Mouse (Mus musculus) spleen, postnatal 4 days (tissue): ENCODE results near the gene Cfap43.

Experiments used
- DNase-seq, 2 experiments: peaks; one replicate each; pipeline ENCODE4 v3.0.0; 2022; ENCODE audit warnings: low spot score in 2 of 2

Gene Cfap43

DNA sequence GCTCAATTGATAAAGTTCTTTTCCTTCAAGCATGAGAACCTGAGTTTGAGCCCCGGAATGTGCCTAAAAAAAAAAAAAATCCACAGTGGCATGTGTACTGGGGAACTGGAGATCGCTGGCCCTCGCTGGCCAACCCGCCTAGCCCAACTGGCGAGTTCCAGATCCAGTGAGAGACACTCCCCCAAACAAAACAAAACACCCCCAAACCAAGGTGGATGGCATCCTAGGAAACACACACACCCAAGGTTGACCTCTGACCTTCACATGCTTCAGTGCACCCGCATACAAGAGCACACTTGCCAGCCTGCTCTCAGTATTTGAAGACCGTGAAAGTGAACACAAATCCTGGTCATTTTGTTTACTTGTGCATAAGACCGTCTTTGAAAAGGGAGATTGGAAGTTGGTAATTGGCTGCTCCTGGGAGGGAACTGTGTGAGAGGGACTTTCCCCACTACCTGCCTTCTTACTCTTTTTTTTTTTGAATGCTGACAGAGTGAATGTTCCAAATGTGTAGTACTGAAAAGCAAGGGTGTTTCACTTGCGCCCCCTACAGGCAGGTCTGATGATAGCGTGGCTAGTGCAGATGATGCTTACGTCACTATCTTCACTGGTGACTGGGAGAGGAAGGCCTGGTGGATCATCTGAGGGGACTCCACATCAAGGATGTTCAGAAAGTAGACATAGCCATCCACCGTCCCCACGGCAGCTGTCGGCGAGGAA, 123.9 kb downstream of the Cfap43 start:
- DNase-seq = peak; percentile 55 to 86

DNA sequence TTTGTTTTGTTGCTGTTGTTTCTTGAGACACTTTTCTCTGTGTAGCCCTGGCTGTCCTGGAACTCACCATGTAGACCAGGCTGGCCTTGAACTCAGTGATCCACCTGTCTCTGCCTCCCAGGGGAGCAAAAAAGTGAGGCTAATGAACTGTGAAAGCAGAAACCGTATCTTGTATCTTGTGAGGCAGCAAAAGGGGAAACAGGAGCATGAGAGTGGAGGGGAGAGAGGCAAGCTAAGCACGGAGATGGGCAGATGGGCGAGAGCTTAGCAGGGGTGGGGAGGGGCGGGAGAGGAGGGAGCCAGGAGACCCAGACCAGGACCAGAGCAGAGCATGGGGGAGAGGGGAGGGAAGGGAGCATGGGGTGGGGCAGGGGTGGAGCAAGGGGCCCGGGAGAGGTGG, 124.8 kb downstream of the Cfap43 start:
- no peak for DNase-seq

DNA sequence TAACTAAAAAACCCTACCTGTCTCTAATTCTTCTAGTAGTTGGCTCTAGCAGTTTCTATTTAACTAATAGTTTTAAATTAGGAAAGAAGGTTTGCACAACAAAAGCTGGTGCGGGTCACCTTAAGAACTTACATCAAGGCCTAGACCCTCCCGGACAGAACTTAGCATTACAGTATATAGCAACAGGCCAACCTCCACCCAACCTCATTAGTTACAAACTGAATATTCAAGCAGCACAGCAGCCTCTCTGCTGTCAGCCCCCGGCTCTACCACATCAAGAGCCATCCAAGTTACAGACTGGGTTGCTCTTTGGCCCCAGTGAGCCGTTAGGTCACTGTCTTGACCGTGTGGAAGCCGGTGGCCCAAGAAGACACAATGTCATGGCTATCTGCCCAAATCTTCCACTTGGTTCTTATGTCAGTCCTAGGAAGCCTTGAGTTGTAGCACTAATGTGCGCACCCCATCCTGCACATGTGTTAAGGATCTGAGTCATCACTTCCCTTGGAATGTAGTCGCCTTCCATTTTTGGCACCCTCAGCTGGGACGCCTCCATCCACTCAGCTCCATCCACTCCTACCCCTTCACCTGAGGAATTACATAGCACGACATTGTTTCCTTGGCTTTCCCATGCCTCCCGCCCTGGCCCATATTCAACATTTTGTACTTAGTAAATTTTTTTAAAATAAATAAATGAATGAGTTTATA, 128.6 kb downstream of the Cfap43 start:
- no peak for DNase-seq

DNA sequence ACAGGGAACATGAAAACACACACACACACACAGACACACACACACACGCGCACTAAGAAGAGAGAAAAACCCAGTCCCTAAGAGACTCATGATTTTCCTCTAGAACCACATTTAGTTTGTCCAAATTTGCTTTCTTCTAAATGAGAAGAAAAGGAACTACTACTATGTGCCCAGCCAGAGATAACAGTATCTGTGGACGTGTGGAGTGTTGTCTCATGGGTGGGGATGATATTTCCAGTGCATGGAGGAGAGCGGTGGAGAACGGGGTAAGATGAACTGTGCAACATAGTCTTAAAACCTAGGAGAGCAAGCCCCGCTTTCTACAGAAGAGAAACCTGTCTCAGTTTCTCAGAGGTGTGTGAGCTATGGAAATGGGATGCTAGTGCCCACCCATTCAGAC, 135.2 kb downstream of the Cfap43 start:
- no peak for DNase-seq

DNA sequence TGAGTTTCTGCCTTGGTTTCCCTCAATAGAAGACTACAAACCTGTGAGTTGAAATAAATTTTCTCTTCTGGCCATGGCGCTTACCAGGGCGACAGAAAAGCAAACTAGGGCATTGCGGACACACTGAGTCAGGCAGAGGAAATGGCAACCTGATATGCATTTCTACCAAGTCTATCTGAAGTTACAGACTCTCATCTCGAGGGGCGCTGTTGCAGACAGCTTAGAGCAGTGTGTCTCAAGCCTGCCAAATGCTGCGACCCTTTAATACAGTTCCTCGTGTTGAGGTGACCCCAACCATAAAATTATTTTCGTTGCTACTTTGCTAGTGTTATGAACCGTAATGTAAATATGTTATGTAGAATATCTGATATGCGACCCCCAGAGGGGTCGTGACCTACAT, 138.1 kb downstream of the Cfap43 start:
- no peak for DNase-seq

DNA sequence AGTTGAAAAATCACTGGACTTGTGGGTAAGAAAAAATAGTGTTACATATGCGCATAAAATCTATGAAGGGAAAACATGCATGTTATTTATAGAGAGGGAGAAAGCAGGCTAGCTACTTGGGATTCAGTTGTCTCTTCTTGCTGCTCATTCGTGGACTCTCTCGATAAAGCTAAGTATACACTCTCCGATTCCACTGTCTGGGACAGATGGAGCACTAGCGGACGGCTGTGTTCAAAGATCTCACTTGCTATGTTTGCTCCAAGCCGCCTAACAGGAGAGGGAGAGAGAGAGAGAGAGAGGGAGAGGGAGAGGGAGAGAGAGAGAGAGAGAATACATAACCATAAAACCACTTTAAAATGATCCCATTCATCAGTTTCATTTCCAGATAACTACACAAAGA, 138.9 kb downstream of the Cfap43 start:
- DNase-seq = no peak

DNA sequence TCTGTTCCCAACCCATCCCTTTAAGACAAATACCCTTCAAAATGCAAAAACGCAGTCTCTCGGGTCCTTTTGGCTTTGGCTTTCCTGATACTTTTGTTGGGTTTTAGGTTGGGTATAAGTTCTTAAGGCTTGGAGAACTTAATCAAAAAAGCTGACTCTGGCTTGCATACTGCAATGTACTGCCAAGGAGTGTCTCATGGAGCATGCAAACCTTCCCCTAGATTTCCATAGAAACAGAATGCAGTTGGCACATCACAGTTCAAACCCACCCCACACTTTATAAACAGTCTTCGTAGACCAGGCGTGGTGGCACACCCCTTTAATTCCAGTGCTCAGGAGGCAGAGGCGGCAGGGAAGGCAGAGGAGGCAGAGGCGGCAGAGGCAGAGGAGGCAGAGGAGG, 141.2 kb downstream of the Cfap43 start:
- DNase-seq = no peak

DNA sequence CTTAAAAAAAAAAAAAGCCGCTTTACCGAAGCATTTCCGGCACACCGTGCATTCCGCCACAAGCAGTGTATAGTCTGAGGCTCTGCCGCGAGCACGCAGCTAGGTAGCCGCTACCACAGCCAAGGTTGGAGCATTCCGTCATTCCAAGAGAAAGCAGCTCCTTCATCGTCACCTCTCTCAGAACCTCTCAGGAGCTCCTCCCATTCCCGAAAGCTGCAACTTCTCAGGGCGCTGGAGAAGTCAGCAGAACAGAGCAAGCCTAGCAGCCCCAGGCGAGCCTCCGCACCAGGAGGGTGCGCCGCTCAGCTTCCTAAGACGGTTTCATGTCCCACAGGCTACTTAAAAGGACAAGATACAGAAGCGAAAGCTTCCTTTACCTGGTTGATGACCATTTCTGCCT, 163.5 kb downstream of the Cfap43 start:
- DNase-seq = no peak

DNA sequence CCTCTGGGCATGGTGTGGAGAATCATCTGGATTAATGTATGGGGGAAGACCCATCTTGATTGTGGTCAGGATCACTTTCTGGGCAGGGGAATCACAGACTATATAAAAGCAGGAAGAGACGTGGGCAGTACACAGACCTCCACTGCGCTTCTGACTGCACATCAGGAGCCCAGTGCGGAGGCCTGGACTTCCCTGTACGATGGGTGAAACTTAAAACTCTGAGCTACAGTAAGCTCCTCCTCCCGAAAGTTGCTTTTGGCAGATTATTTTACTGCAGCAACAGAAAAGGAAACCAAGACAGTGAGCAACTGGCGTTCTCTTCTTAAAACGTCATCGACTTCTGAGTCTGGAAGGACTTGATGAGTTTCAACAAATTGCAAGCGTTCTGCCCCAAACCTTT, 164.2 kb downstream of the Cfap43 start:
- DNase-seq = no peak

DNA sequence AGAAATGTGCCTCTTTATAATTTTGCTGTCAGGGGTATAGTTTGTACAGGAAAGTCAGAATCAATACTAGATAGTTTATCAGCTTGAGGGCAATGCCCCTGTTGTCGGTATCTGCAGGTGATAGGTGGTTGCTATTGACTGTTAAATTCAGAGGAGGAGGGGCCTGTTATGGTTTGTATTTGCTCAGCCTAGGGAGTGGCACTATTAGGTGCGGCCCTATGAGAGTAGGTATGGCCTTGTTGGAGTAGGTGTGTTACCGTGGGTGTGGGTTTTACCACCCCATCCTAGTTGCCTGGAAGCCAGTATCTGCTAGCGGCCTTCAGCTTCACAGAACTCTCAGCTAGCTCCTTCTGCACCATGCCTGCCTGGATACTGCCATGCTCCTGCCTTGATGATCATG, 165.2 kb downstream of the Cfap43 start:
- DNase-seq = no peak

DNA sequence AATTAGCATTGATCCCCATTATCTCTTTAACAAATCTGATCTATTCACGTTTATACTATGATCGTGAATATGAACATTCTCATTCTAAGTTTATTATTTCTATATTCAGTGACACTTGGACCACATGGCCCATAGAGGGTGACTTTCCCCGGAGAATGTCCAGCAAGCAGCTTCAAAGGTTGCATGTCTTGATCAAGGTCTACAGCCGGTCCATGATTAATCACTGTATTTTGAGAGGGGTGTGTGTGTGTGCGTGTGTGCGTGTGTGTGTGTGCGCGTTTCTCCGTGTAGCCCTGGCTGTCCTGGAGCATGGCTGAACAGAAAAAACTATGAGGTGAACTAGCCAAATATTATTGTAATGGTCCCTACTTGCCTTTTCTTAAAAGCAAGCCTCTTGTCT, 166.6 kb downstream of the Cfap43 start:
- no peak for DNase-seq

DNA sequence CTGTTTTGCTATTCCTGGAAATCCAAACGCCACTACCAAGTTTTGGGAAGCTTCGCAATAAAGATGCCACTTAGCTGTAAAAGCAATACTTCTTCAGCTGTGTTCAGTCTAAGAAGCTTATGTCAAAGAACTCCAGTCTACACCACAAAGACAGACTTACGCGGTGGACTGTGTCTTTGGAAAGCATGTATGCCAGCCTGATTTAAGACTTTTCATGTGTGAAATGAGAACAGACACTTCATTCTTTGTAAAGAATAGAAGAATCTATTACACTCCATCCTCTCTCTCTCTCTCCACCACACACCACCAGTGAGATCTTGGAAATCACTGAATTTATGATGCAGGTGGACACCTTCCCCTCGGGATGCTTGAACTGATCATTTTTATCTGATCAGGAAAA, 168.7 kb downstream of the Cfap43 start:
- no peak for DNase-seq

DNA sequence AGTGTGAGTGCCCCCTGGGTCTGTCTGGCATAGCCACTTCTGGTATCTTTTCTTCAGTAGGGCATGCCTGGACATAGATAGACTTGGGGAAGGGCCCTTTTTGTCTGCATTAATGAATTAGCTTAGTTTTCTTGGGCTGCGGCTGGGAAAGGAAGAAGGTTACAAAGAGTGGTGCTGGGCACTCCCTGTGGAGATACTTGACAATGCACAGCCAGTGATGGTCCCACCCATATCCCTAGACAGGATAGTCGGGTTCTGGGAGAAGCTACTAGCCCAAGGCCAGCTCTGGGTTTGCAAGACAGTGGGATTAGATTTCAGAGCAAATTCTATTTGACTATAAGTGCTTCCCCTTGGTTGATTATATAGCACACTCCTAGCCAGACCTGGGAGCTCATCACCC, 170.1 kb downstream of the Cfap43 start:
- no peak for DNase-seq

DNA sequence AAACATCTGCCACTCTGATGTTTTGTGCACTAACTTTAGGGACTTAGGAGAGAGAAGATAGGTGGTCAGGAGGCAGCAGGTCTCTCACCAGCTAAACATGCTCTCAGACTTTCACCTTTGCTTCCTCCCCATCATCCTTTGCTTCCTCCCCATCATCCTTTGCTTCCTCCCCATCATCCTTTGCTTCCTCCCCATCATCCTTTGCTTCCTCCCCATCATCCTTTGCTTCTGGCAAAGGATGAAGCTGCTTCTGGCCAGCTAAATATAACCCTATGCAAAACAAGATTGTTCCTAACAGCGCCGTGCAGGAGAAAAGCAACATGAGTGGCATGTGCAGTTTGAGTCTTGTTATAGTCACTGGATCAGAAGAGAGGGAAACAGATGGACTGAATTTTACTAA, 172.0 kb downstream of the Cfap43 start:
- no peak for DNase-seq

DNA sequence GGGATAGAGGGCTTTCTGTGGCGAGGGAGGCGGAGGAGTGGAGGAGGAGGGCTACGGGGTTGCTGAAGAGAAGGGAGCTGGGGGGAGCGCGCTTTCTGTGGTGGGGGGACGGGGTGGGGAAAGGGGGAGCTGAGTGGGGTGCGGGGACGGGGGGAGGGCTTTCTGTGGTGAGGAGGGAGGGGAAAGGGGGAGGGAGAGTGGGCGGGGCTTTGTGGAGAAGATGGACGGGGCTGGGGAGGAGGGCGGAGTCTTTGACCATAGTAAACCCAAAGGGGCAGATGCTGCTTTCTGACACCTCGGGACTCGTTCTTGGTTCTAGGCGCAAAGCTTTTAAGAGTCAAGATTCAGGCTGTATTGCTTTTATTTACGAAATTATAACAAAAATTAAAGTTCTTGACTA, 187.2 kb downstream of the Cfap43 start:
- peak; percentile 77 to 89 for DNase-seq

DNA sequence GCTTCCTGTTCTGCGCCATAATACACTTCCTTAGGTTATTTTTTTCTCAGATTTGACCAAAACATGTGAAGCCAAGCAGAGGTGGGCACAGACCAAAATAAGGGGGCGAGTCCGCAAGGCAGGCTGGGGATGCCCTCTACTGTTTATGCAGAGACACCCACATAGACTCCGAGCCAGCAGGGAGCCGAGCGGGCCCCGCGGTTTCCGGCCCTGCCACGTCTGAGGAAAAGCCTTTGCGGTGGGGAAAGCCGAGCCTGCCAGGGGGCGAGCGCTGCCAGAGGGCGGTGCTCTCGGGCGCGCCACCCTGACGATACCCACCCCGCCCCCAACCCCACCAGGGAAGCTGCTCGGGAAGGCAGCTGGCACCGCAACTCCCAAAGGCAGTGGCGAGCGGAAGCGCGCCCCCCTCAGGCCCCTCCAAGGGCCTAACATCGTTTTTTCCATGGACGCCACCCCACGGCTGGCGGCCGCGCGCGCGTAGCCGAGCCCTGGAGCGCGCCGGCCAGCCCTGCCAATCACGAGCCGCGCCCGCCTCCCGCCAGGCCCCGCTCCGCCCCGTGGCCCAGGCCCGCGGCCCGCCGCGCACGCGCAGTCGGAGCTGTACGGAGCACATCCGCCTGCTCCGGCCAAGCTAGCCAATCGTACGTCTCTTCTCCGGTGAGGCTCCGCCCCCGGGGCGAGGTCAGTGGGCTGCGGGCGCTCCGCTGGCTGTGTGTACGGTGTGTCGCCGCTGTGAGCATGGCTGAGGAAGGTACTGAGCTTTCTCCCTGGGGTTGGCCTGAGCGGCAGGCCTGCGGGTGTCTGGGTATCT, 187.8 kb downstream of the Cfap43 start, which contains the start of gene Sfr1:
Sfr1 (plus strand) TSS at position 612 of the 811 bp plus-strand sequence.
- DNase-seq = peak; percentile 99 to 100

DNA sequence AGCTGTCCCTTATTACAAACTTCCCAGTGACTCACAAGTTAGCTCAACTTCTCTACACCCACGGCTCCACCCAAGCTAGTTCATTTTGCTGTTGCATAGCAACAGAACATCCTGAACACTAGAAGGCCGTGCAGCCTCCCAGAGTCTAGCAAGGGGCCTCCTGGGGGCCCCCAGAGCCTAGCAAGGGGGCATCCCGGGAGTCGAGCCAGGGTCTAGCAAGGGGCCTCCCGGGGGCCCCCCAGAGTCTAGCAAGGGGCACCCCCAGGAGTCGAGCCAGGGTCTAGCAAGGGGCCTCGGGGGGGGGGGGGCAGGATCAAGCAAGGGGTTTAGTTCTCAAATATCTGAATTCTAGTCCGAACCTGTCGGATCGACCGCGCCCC, 188.4 kb downstream of the Cfap43 start:
- peak; percentile 57 to 74 for DNase-seq

DNA sequence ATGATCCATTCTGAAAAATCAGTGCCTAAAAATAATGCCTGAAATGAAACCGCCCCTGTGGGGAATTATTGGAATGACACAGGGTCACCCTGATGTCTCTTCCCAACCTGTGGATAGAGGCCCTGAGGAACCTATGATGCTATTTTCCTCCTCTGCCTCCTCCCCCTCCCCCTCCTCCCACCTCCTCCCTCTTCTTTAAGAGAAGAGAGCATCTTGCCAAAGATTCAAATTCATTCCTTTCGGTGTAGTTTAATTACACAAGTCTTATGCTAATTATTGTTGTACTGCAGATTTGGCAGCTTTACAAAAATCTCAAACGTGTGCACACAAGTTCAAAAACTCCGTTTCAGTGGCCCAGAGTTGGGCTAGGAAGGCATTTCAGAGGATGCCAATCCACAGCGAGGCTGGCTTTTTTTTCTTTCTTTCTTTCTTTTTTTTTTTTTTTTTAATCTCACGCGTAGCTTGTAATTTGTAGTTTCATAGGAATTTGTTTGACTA, 193.4 kb downstream of the Cfap43 start:
- DNase-seq = no peak

DNA sequence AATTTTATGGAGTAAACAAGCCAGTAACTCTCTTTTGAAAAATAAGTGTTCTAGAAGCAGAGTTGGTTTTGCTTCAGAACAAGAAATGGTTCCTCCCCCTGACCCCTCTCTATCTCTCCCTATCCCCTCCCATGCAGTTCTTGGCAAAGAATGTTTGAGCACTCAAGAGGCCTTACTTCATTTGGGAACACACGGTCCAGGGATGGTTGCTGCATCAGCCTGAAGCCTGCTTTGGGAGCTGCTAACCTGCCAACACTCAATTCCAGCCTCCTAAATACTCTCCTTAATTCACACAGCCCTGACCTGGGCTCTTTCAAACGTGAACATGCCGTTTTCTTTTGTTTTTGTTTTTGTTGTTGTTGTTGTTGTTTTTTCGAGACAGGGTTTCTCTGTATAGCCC, 194.2 kb downstream of the Cfap43 start:
- DNase-seq = no peak

DNA sequence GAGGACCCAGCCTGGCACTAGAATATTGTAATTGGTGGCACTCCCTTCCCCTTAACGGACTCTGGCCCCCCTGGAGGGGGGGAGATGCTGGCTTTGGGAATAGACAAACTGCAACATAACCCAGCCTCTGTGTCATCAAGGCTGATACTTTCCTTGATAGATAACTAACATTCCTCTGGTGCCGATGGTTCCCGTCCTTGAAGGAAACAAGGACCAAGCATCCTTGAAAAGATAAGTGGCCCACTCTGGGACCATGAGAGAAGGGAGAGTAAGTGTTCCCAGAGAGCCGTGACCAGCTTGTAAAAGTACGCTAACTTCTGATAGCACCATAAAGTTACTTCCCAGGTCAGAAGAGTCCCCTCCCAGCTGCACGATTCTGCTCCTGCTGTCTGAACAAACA, 196.6 kb downstream of the Cfap43 start:
- DNase-seq = no peak

DNA sequence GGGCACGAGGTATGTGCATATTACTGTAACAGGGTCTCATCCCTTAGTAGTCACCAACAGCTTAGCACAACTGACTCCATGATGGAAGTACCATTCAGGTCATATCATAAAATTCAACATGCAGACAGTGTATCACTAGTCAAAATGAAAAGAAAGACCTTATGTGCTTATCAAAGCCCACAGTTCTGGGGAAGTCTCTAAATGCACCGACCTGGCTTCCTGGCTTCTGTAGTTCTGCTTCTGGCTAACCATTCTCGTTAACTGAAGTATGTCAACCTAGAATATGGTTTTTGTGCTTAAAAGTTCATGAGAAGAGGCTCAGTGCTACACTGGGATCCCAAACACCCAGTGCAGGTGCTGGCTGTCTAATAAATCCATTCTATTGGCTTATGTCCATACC, 199.9 kb downstream of the Cfap43 start:
- no peak for DNase-seq

DNA sequence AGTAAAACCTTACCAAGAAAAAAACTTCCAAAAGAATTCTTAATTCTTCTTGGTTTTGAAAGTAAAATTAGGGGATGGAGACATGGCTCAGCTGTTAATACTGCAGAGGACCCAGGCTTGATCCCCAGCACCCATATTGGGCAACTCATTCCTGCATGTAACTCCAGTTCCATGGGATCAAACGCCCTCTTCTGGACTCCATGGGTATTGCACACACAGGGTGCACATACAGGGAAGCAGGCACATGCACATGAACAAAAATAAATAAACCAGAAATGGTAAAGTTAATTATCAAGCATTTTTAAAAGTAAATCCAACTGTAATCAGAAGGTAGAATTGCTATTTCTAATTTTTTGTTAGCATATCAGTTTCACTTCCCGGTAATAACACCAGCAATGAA, 202.9 kb downstream of the Cfap43 start:
- no peak for DNase-seq

DNA sequence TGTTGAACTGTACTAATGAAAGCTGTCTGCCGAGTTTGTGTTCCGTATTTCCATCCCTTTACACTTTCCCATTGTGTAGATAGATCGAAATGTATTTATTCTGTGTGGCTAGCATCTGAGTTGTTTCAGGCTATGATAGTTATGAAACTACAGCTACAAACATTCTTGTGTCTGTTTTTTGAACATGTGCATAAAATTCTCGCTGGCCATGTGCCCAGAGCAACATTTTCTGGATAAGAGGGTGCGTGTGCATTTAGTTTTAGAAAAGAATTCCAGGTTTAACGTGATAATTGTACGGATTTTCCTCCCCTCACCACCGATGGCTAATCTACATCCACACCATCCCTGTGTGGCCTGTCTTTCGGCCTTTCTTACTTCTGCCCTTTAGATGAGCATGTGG, 205.6 kb downstream of the Cfap43 start:
- no peak for DNase-seq
